Mouse (Mus musculus) small intestine, adult 2 months (tissue): ENCODE data around the gene Zfp763. TPM values are rescaled to one million over a fixed set of nuclear protein-coding genes. Genes with fewer than 3 reads are reported as not detected.

Source experiments
- H3K27ac ChIP-seq: fragments of 200-500 bp; 2 replicates; pipeline ENCODE4 v1.5.1; 2012; ENCODE audit warnings: low read depth, low read length, control low read depth, inconsistent platforms; ENCODE audit not compliant: insufficient read depth
- H3K27me3 ChIP-seq: fragments of 200-500 bp; 2 replicates; pipeline ENCODE4 v1.6.1; 2012; ENCODE audit warnings: mild to moderate bottlenecking, moderate library complexity, low read length, inconsistent platforms; ENCODE audit not compliant: control insufficient read depth, insufficient read depth
- H3K36me3 ChIP-seq: fragments of 200-500 bp; 2 replicates; pipeline ENCODE4 v1.6.1; 2012; ENCODE audit warnings: mild to moderate bottlenecking, low read length, control low read depth, inconsistent platforms; ENCODE audit not compliant: control insufficient read depth, insufficient read depth
- H3K4me1 ChIP-seq: fragments of 200-500 bp; 2 replicates; pipeline ENCODE4 v1.6.1; 2012; ENCODE audit warnings: low read length, inconsistent platforms, mixed read lengths; ENCODE audit not compliant: control insufficient read depth, insufficient read depth, insufficient read length
- H3K4me3 ChIP-seq: fragments of 200-500 bp; 2 replicates; pipeline ENCODE4 v1.5.1; 2012; ENCODE audit warnings: low read depth, mild to moderate bottlenecking, control low read depth, inconsistent platforms, low read length, moderate library complexity
- CTCF ChIP-seq: fragments of 200-500 bp; IDR thresholded peaks from 2 replicates; pipeline ENCODE4 v1.5.1; 2012; ENCODE audit warnings: low read depth, mild to moderate bottlenecking, control low read depth, inconsistent platforms, low read length, moderate library complexity, mixed read lengths; ENCODE audit not compliant: insufficient replicate concordance, insufficient read length; ENCODE audit errors: extremely low read depth
- POLR2A ChIP-seq: fragments of 200-500 bp; IDR thresholded peaks from 2 replicates; pipeline ENCODE4 v1.6.1; 2012; ENCODE audit warnings: low read depth, mild to moderate bottlenecking, control low read depth, inconsistent platforms, low read length, moderate library complexity
- WGBS: fragments of 180-500 bp; shearing (Covaris S2); methylation state at CpG from one replicate; pipeline ENCODE4 v1.1.7; 2018; 5-methylcytosine and 5-hydroxymethylcytosine counted together
- polyA plus RNA-seq: library from polyadenylated mRNA; depleted of rRNA; stranded (reverse); fragments of >200 nt; gene quantifications from 2 replicates; pipeline ENCODE4 v1.2.3, GENCODE M21; 2012; rRNA removed

The Zfp763 gene
- polyA plus RNA-seq, 1 experiment, result 0.09 TPM

GRCm38 (mm10) chr17:32998492-32998891 lies 34.7 kb downstream of the Zfp763 start:
- Histone ChIP-seq H3K27me3 (no peaks in the 10 kb centered on the region), H3K36me3 (peaks cover 25% of the 10 kb centered on the region), H3K27ac (no peak overlapping the region), H3K4me3 (no peak overlapping the region), H3K4me1 (peaks cover 4% of the 10 kb centered on the region; the same call in 1 of the 2 replicates)
- TF ChIP-seq CTCF (no peak), POLR2A (no peak)
- 98% methylated on average over 2 of the region's 2 CpGs for WGBS

- Histone ChIP-seq H3K4me1 (peaks cover 4% of the 10 kb centered on the region; the same call in 1 of the 2 replicates), H3K27ac (peak within 1 kb of the TSS; percentile 77), H3K27me3 (no peaks in the 10 kb centered on the region), H3K4me3 (peak within 1 kb of the TSS; percentile 94), H3K36me3 (peaks cover 6% of the 10 kb centered on the region; the same call in 1 of the 2 replicates)
- TF ChIP-seq CTCF (no peak), POLR2A (peak; percentile 24; the same call in 1 of the 2 replicates)
- WGBS, result under 1% methylated on average over 21 of the region's 21 CpGs
Observed at GRCm38 (mm10) chr17:32992699-32993474, 40.3 kb downstream of the Zfp763 start, which contains the start of gene Zfp952. Gene Zfp952 (plus strand): TSS chr17:32993129.

- Histone ChIP-seq H3K36me3 (peaks cover 6% of the 10 kb centered on the region; the same call in 1 of the 2 replicates), H3K27ac (no peak overlapping the region), H3K4me1 (peaks cover 4% of the 10 kb centered on the region; the same call in 1 of the 2 replicates), H3K4me3 (no peak overlapping the region), H3K27me3 (no peaks in the 10 kb centered on the region)
- WGBS, result 53% methylated on average over 12 of the region's 12 CpGs
- TF ChIP-seq POLR2A (no peak), CTCF (peak; percentile 38; the same call in 1 of the 2 replicates)
Observed at GRCm38 (mm10) chr17:32991965-32992698, 41.1 kb downstream of the Zfp763 start.

- Histone ChIP-seq H3K27ac (no peak overlapping the region), H3K4me3 (no peak overlapping the region), H3K4me1 (no peaks in the 10 kb centered on the region), H3K36me3 (no peaks in the 10 kb centered on the region), H3K27me3 (no peaks in the 10 kb centered on the region)
- TF ChIP-seq CTCF (no peak), POLR2A (no peak)
- 66% methylated on average over 4 of the region's 4 CpGs for WGBS
Observed at GRCm38 (mm10) chr17:32986301-32986700, 46.9 kb downstream of the Zfp763 start.

- no peak for TF ChIP-seq CTCF
- no peak for TF ChIP-seq POLR2A
- Histone ChIP-seq H3K4me3 (no peak overlapping the region), H3K27ac (no peak overlapping the region), H3K4me1 (no peaks in the 10 kb centered on the region), H3K27me3 (no peaks in the 10 kb centered on the region), H3K36me3 (peaks cover 29% of the 10 kb centered on the region)
- 89% methylated on average over 4 of the region's 4 CpGs for WGBS
Observed at GRCm38 (mm10) chr17:32981361-32981760, 51.8 kb downstream of the Zfp763 start.

Other genes with a start within 250 kb of the Zfp763 start
- 2.7 and 6.1 TPM in 2 replicates for gene Zfp871, start 245.1 kb downstream of the Zfp763 start, polyA plus RNA-seq
- gene Zfp811, start 223.5 kb downstream of the Zfp763 start, polyA plus RNA-seq, result 0.04 TPM in 1 of 2 replicates, not detected in the other
- 2.6 and 6.9 TPM in 2 replicates for gene Zfp799, start 203.1 kb downstream of the Zfp763 start, polyA plus RNA-seq
- 0.09 and 0.30 TPM in 2 replicates for gene Zfp870, start 141.8 kb downstream of the Zfp763 start, polyA plus RNA-seq
- 364 and 1,373 TPM in 2 replicates for gene Cyp4f14, start 116.1 kb downstream of the Zfp763 start, polyA plus RNA-seq
- 45.0 and 112 TPM in 2 replicates for gene Cyp4f13, start 86.0 kb downstream of the Zfp763 start, polyA plus RNA-seq
- 0.18 and 0.25 TPM in 2 replicates for gene Zfp472, start 67.6 kb downstream of the Zfp763 start, polyA plus RNA-seq
- gene Zfp952, start 40.3 kb downstream of the Zfp763 start, polyA plus RNA-seq, result 0.65 and 0.79 TPM in 2 replicates
- not detected in 2 replicates for gene 4921501E09Rik, start 34.7 kb upstream of the Zfp763 start, polyA plus RNA-seq
- gene Zfp563, start 55.9 kb upstream of the Zfp763 start, polyA plus RNA-seq, result 0.35 and 0.51 TPM in 2 replicates
- not detected in 2 replicates for gene Morc2b, start 106.3 kb upstream of the Zfp763 start, polyA plus RNA-seq
- not detected in 2 replicates for gene Olfr55, start 135.0 kb upstream of the Zfp763 start, polyA plus RNA-seq
- not detected in 2 replicates for gene Olfr239, start 157.9 kb upstream of the Zfp763 start, polyA plus RNA-seq
- 0.03 and 0.37 TPM in 2 replicates for gene Olfr1564, start 188.3 kb upstream of the Zfp763 start, polyA plus RNA-seq
- gene Zfp955a, start 221.7 kb upstream of the Zfp763 start, polyA plus RNA-seq, result 0.10 and 0.25 TPM in 2 replicates
- not detected in 2 replicates for gene Olfr63, start 231.3 kb upstream of the Zfp763 start, polyA plus RNA-seq